Mouse (Mus musculus): ENCODE measurements around the gene Fgf15.

- TF ChIP-seq GATA1 (IDR thresholded peaks at IDR 0.05; ENCODE audit: borderline replicate concordance, low read length) (no peak), CTCF (IDR thresholded peaks at IDR 0.05; ENCODE audit: low read depth, low read length) (no peak), GATA2 (IDR thresholded peaks at IDR 0.05; ENCODE audit: borderline replicate concordance, low read depth, low read length) (no peak)
These were observed 42.5 kb downstream of the Fgf15 start for GRCm38 (mm10) chr7:144938661-144939343.
